Mouse (Mus musculus) macrophage (primary cell): ENCODE measurements around the gene Tgfbrap1. TPM values are rescaled to one million over a fixed set of nuclear protein-coding genes. Genes with fewer than 3 reads are reported as not detected.

Experiments
- H3K27ac ChIP-seq: fragments of 350-480 bp; formaldehyde crosslinking; 2 replicates; pipeline ENCODE4 v1.9.0; 2021
- H3K36me3 ChIP-seq: fragments of 350-480 bp; formaldehyde crosslinking; 2 replicates; pipeline ENCODE4 v1.9.0; 2021; ENCODE audit errors: inconsistent target
- H3K4me3 ChIP-seq: fragments of 350-480 bp; formaldehyde crosslinking; 2 replicates; pipeline ENCODE4 v1.9.0; 2021; ENCODE audit errors: inconsistent target
- H3K79me2 ChIP-seq: fragments of 350-480 bp; formaldehyde crosslinking; 2 replicates; pipeline ENCODE4 v1.9.0; 2021; ENCODE audit errors: inconsistent target
- WGBS: methylation state at CpG from one replicate; pipeline ENCODE4 v1.1.7; 2026; ENCODE audit warnings: inconsistent platforms; ENCODE audit not compliant: missing documents; 5-methylcytosine and 5-hydroxymethylcytosine counted together
- polyA plus RNA-seq: library from polyadenylated mRNA; stranded (reverse); fragments of 250-400 nt; gene quantifications from 3 replicates; pipeline ENCODE4 v1.2.4, GENCODE M21; 2018; ENCODE audit warnings: inconsistent platforms

The Tgfbrap1 gene
- polyA plus RNA-seq, 1 experiment from 2014 or later, result 39.5 TPM

GRCm38 (mm10) chr1:43130219-43130981 lies 32.0 kb upstream of the Tgfbrap1 start:
- H3K27ac ChIP-seq, result no peak overlapping the region
- H3K79me2 ChIP-seq, result no peaks in the 10 kb centered on the region
- WGBS, result 81% methylated on average over 5 of the region's 5 CpGs

GRCm38 (mm10) chr1:43127820-43128610 lies 29.6 kb upstream of the Tgfbrap1 start:
- 78% methylated on average over 7 of the region's 8 CpGs for WGBS
- no peak overlapping the region for H3K4me3 ChIP-seq
- no peaks in the 10 kb centered on the region for H3K36me3 ChIP-seq
- no peak overlapping the region for H3K27ac ChIP-seq
- no peaks in the 10 kb centered on the region for H3K79me2 ChIP-seq

More at GRCm38 (mm10) chr1:43130219-43130981, 32.0 kb upstream of the Tgfbrap1 start:
- Histone ChIP-seq H3K4me3 (no peak overlapping the region), H3K36me3 (no peaks in the 10 kb centered on the region)

DNA sequence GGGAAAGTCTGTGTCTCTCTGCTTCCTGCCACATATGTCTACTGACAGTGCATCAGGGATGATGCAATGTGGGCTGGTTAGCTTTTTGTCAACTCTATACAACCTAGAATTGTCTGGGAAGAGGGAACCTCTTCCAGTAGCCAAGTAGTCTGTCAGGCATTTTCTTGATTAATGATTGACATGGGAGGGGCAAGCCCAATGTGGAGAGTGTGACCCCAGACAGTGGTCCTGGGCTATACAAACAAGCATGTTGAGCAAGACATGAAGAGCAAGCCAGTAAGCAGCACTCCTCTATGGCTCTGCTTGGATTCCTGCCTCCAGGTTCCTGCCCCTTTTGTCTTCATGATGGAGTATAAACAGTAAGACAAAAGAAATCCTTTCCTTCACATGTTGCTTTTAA lies 28.8 kb upstream of the Tgfbrap1 start:
- no peak overlapping the region for H3K4me3 ChIP-seq
- H3K79me2 ChIP-seq, result no peaks in the 10 kb centered on the region
- no peak overlapping the region for H3K27ac ChIP-seq
- H3K36me3 ChIP-seq, result no peaks in the 10 kb centered on the region

- Histone ChIP-seq H3K36me3 (no peaks in the 10 kb centered on the region), H3K27ac (no peak overlapping the region), H3K79me2 (no peaks in the 10 kb centered on the region), H3K4me3 (no peak overlapping the region)
- WGBS, result 91% methylated on average over 4 of the region's 4 CpGs
Measured at GRCm38 (mm10) chr1:43124726-43125125, 26.3 kb upstream of the Tgfbrap1 start.

GRCm38 (mm10) chr1:43122616-43123015 lies 24.2 kb upstream of the Tgfbrap1 start:
- 95% methylated on average over 2 of the region's 2 CpGs for WGBS
- 0 out of 2 replicates have a peak, but pooled peaks cover 3% of the 10 kb centered on the region for H3K36me3 ChIP-seq
- no peak overlapping the region for H3K4me3 ChIP-seq
- H3K79me2 ChIP-seq, result no peaks in the 10 kb centered on the region
- no peak overlapping the region for H3K27ac ChIP-seq

DNA sequence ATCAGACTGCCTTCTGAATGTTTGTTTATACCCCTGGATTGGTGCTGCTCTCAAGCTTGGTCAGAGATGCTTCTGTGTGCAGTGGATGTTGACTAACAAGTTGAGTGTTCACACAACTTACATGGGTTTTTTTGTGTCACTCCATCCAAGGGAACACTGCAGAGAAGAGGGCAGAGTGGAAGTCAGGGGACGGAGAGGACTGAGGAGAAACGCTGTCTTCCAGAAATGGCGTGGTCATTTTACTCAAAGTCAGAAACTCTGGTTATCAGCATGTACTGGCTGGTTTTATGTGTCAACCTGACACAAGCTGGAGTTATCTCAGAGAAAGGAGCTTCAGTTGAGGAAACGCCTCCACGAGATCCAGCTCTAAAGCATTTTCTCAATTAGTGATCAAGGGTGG lies 22.5 kb upstream of the Tgfbrap1 start:
- 94% methylated on average over 5 of the region's 5 CpGs for WGBS
- no peaks in the 10 kb centered on the region for H3K79me2 ChIP-seq
- no peak overlapping the region for H3K27ac ChIP-seq
- 0 out of 2 replicates have a peak, but pooled peaks cover 16% of the 10 kb centered on the region for H3K36me3 ChIP-seq
- H3K4me3 ChIP-seq, result no peak overlapping the region

DNA sequence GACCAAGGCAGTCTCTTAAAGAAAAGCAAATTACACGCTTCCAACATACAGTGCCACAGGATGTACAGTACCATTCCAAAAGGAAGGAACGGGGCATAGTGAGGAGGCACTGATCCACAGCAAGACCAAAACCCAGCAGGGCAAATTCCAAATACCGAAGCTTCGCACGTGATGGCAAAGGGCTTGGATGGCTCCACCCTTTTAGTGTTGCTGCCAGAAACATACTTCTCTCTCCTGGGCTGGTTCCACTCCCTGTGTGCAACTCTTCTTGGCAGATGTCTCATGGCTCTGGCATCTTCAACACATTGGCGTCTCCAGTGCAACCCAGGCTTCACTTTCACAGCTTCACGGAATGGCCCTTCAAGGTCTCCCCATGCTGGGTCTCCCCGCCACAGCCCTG lies 19.0 kb upstream of the Tgfbrap1 start:
- 92% methylated on average over 8 of the region's 8 CpGs for WGBS
- H3K27ac ChIP-seq, result no peak overlapping the region
- H3K4me3 ChIP-seq, result no peak overlapping the region
- 0 out of 2 replicates have a peak, but pooled peaks cover 18% of the 10 kb centered on the region for H3K36me3 ChIP-seq
- no peaks in the 10 kb centered on the region for H3K79me2 ChIP-seq

- Histone ChIP-seq H3K79me2 (no peaks in the 10 kb centered on the region), H3K36me3 (peaks cover 29% of the 10 kb centered on the region; the same call in 1 of the 2 replicates), H3K27ac (no peak overlapping the region), H3K4me3 (no peak overlapping the region)
- 84% methylated on average over 2 of the region's 2 CpGs for WGBS
Measured at GRCm38 (mm10) chr1:43112882-43113281, 14.4 kb upstream of the Tgfbrap1 start.

DNA sequence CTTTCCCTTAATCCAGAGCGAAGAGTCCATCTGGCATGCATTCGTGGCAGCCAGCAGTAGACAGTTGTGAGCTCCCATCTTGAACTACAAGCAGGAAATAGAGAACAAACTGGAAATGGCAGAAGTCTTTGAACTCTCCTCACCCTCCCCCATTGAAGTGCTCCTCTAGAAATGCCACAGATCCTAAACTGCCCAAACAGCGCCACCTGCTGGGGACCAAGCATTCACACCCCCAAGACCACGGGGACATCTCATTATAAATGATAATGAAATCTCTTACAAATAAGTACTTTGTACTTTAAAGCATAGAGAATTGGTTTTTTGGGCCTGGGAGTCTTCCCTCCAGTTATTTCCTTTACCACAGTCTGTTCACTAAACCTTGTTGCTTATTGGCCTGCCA lies 12.1 kb upstream of the Tgfbrap1 start:
- Histone ChIP-seq H3K27ac (no peak overlapping the region), H3K79me2 (no peaks in the 10 kb centered on the region; the same call in 1 of the 2 replicates), H3K36me3 (peaks cover 25% of the 10 kb centered on the region; the same call in 1 of the 2 replicates), H3K4me3 (no peak overlapping the region)
- WGBS, result 53% methylated on average over 4 of the region's 4 CpGs

- Histone ChIP-seq H3K4me3 (no peak overlapping the region), H3K36me3 (peaks cover 25% of the 10 kb centered on the region; the same call in 1 of the 2 replicates), H3K79me2 (peaks cover 15% of the 10 kb centered on the region; the same call in 1 of the 2 replicates), H3K27ac (no peak overlapping the region)
- 88% methylated on average over 2 of the region's 2 CpGs for WGBS
Measured at GRCm38 (mm10) chr1:43108729-43109128, 10.3 kb upstream of the Tgfbrap1 start.

DNA sequence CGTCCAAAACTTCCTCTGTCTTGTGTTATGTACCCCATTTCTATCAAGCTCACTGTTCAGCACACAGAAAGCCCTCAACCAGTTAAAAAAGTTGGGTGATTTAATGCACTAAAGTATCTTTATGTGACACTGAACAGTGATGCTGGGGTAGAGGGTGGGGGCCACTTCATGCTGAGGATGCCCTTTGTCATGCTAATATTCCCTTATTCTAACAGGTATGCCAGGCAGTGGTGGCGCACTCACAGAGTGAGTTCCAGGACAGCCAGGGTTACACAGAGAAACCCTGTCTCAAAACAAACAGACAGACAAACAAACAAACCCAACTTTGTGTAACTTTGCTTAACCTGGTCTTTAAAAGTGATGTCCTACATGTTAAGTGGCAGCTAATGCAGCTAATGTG lies 4.2 kb downstream of the Tgfbrap1 start:
- H3K36me3 ChIP-seq, result no peaks in the 10 kb centered on the region
- 89% methylated on average over 2 of the region's 2 CpGs for WGBS
- no peak overlapping the region for H3K4me3 ChIP-seq
- H3K27ac ChIP-seq, result no peak overlapping the region
- peaks cover 33% of the 10 kb centered on the region for H3K79me2 ChIP-seq

- under 1% methylated on average over 83 of the region's 102 CpGs for WGBS
- peaks cover 47% of the 10 kb centered on the region for H3K79me2 ChIP-seq
- H3K27ac ChIP-seq, result peak overlapping the region; percentile 75
- peaks cover 4% of the 10 kb centered on the region; the same call in 1 of the 2 replicates for H3K36me3 ChIP-seq
- peak overlapping the region; percentile 83 for H3K4me3 ChIP-seq
Measured at GRCm38 (mm10) chr1:43092056-43093015, 6.1 kb downstream of the Tgfbrap1 start.

DNA sequence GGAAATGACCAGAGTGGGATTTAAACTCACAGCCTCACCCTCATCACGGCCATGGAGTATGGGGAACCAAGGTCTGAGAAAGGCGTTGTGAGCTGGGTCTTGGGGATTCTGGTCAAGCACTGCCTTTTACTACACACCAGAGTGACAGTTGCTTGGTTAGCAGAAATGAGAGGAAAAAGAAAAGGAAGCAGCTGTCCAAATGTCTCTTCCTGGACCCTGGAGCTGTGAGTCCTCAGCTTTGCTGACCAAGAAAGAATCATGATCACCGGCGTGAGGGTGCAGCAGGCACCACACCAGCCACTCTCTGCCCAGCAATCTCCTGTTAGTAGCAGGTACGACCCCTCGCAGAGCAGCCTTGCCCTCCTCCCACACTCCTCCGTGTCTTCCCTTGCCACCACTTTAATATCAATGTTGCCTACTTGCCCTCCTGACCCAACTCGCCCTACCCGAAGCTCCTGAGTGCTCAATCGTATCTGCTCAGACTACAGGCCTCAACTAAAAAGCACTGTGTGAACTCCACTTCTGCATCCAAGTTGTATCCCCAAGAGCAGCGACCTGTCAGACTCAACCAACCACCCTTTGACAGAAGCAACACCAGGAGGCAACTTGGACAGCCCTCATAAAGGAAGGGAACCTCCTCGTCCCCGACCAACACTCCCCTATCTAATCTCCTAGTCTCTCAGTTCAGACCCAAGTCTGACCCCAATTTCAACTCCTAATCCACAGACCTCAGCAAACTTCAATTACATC lies 7.0 kb downstream of the Tgfbrap1 start:
- Histone ChIP-seq H3K36me3 (peaks cover 4% of the 10 kb centered on the region; the same call in 1 of the 2 replicates), H3K4me3 (peak overlapping the region; percentile 83), H3K27ac (peak overlapping the region; percentile 75), H3K79me2 (peaks cover 56% of the 10 kb centered on the region)
- WGBS, result 9% methylated on average over 13 of the region's 13 CpGs
